Mouse (Mus musculus): Measurements from ENCODE around the gene Adam22. TPM values are rescaled to one million over a fixed set of nuclear protein-coding genes. Genes with fewer than 3 reads are reported as not detected.

Adam22 gene
- polyA plus RNA-seq (2012; rRNA removed): 69.4 and 75.8 TPM in 2 replicates

DNA sequence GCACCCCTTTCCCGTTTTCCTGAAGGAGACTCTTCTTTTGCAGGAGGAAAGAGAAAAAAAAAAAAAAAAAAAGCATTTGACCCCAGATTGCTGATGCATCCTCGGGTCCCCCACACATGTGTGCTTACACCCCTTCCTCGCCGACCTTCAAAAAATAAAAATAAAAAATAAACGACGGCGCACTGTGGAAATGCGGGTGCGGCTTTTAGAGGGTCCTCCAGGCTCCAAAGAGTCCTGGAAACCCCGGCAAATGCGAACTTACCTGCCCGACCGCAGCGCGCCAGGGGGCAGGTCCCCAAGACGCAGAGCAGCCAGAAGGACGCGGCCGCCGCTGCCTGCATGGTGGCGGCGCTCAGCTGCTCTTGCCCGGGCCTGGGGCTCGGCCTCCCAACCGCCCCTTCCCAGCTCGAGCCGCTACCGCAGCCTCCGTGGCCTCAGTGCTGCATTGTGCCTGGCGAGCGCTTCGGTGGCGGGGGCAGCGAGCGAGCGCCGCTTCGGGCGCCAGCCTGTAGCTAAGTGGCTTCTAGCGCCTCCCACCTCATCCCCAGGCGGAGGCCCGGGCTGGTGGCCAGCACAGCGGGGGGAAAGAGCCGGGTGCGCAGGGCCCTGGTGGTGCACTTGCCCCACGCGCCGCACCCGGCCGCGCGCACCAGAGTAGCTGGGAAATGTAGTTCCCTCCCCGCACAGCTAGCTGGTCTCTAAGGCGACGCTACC lies at the start of gene Adam22:
Gene Adam22, minus strand, starts transcription at position 547 of the 714 bp plus-strand sequence.
- peak; percentile 89 to 95 for DNase-seq (ENCODE audit: extremely low spot score in 1 of 2, low spot score in 1 of 2)

DNA sequence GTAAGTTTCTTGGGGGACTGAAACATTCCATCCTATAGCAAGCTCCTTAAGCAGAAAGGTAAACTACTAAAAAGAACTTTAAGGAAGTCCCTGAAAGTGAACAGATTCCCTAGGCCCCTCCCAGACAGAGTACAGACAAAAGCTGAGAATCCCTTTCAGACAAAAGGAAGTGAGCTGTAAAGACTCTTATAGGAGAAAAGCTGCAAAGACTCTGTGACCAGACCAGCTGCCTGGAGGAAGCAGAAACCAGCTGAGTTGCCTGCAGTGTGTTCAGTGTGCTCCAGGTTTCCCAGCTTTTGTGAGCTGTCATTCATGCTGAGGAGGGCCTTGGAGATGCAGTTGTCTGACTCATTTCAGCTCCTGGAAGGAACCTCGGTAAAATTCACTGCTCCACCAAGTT lies 49.5 kb upstream of the Adam22 start:
- DNase-seq (ENCODE audit: extremely low spot score in 1 of 2, low spot score in 1 of 2): no peak

DNA sequence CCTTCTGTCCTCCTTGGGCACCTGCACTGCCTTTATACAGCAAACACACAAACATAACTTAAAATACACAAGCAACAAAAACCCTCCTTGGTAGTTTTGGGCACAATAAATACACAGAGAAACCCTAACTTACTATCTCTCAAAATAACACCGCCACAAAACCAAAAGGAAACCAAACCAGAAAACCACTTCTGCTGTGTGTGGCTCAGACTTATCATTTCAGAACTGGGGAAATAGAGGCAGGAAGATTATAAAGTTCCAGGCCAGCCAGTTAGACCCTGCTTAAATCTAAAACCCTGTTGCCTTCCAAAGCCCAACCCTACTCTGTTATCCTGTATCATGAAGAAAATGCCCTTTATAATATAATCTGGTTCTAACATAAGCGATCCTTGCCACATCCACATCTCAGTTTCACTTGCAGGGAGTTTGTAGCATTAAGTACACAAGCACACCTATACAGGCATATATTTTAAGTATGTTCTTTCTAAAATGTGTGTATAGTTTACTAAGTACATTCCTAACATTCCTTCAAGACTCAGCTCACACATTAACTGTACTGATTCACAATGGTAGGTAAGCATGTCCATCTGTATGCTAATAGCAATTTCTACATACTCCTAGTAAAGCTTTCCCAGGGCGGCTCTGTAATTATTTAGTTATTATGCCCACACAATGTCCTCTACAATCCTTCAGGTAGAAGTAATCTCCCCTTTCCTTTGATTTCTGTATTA lies 48.9 kb upstream of the Adam22 start:
- no peak for DNase-seq (ENCODE audit: extremely low spot score in 1 of 2, low spot score in 1 of 2)

DNA sequence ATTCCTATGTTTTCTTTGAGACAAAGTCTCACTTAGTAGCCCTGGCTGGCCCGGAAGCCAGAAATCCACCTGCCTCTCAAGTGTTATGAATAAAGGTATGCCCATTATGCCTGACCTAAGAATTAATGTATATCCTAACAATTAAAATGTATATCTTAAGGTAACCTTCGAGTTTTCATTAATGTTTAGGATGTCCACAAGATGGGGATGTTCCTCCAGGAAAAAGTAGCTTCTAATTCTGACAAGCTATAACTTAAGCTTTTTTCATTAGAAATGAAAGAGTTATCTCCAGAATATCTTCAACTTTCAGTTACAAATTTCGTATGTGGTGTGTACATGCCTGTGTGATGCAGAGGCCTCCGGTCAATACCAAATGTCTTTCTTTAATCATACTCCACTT lies 40.8 kb upstream of the Adam22 start:
- DNase-seq (ENCODE audit: extremely low spot score in 1 of 2, low spot score in 1 of 2): peak in 1 of 2 experiments; percentile 13

GRCm38 (mm10) chr5:8397587-8398249 lies 29.8 kb upstream of the Adam22 start:
- peak in 1 of 2 experiments; percentile 23 for DNase-seq (ENCODE audit: extremely low spot score in 1 of 2, low spot score in 1 of 2)

DNA sequence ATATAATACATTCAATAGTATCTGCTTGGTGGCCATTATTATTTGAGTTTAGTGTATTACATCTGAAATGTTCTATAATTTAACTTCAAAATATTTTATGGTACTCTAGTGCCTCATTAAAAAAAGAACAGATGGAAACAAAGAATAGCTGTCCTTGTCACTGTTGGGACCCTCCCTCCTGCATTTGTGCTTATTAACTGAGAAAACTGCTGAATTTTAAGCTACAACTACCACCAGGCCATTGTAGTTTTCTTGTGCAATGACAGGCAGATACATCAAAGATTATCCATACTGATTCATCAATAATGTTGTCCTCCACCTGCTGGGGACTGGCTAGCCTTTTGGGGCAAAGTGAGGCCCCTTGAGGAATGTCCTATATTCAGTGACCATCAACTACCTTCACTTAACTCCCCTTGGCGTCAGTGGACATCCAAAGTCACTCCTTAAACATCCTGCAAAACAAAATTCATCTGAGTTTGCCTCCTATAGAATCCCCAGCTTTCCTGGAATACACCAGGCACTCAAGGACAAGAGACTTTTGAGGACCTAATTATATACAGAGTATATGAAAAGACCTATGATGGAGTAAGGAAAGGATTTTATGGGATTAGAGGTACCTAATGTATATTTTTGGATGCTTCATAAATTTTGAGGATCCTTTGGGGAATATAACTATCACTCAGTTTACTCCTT lies 26.1 kb upstream of the Adam22 start:
- DNase-seq (ENCODE audit: extremely low spot score in 1 of 2, low spot score in 1 of 2): no peak

DNA sequence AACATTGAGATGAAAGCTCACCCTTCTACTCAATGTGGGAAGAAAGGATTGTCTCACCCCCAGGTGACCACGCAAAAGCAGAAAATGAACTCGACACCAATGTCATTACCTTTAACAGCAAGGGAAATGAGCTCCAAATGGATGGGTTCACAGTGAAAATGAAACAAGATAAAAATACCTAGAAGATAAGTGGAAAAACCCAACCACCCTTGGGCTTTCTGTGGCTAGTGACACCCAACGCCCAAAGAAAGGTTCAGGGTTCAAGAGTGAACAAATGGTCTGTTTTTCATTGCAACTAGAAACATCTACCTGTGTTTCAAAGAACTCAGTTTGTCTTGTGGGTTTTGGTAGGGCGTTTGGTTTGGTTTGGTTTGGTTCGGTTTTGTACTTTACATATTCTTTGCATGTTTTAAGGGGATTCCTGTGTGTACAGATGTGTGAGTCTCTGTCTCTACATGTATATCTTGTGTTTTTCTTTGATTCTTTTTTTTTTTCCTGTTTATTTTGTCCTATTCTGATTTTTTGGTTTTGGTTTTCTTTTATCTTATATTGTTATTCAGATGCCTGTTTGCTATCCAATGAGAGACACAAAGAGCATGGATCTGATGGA lies 6.4 kb upstream of the Adam22 start:
- DNase-seq (ENCODE audit: extremely low spot score in 1 of 2, low spot score in 1 of 2): no peak

- DNase-seq (ENCODE audit: extremely low spot score in 1 of 2, low spot score in 1 of 2): no peak
Measured at GRCm38 (mm10) chr5:8373415-8373814, 5.5 kb upstream of the Adam22 start.

DNA sequence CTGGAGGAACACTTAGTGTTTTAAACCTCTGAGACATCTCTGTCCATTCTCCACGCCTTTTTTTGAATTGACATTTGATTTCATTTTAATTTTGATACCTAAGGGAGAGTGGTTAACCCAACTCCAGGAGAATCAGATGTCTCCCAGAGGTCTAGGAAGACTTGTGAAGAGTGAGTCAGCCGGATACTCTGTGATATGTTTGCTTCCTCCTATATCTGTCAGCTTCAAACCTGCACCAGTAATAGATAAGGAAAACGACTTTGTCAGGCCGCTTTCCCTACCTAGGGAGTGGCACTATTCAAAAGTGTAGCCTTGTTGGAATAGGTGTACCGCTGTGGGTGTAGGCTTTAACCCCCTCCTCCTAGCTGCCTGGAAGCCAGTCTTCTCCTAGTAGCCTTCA lies 821 bp upstream of the Adam22 start:
- DNase-seq (ENCODE audit: extremely low spot score in 1 of 2, low spot score in 1 of 2): no peak

DNA sequence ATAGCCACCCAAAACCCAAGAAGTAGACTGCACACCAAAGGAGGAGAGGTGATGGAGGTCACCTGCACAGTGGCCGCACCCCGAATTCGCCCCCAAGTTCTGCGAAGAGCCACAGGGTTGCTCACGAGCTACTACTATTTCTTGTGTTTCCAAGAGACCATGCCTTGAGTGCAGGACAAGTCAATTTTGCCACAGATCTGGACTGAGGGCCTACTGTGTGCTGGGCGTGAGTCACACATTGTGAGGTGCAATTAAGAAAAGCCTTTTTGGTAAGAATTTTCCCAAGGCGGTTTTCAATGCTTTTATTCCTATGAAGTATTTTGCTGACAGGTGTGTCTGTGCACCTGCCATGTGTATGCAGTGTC lies 350 bp upstream of the Adam22 start:
- DNase-seq (ENCODE audit: extremely low spot score in 1 of 2, low spot score in 1 of 2): no peak

GRCm38 (mm10) chr5:8366771-8367613 lies 968 bp downstream of the Adam22 start:
- peak in 1 of 2 experiments; percentile 63 for DNase-seq (ENCODE audit: extremely low spot score in 1 of 2, low spot score in 1 of 2)

GRCm38 (mm10) chr5:8362361-8362760 lies 5.6 kb downstream of the Adam22 start:
- DNase-seq (ENCODE audit: extremely low spot score in 1 of 2, low spot score in 1 of 2): peak in 1 of 2 experiments; percentile 58

DNA sequence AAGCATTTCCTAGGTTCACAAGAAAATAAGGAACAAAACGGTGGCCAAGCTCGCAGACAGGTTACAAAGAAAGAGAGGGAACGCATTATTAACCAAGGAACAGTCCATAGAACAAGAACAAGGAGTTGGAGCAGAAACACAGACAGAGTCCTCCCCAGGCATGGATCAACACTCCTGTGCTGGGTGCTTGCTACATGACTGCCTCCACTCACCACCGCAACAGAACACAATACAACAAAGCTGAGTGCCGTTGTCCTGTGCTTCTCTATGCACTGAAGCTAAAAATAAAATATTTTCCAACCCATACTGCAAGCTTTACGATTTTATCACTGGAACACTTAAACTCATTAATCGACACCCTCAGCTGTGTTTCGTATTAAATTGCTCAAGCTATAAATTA lies 10.3 kb downstream of the Adam22 start:
- no peak for DNase-seq (ENCODE audit: extremely low spot score in 1 of 2, low spot score in 1 of 2)

- no peak for DNase-seq (ENCODE audit: extremely low spot score in 1 of 2, low spot score in 1 of 2)
Measured at GRCm38 (mm10) chr5:8356885-8357651, 10.9 kb downstream of the Adam22 start.

- no peak for DNase-seq (ENCODE audit: extremely low spot score in 1 of 2, low spot score in 1 of 2)
Measured at GRCm38 (mm10) chr5:8356326-8356725, 11.6 kb downstream of the Adam22 start.

DNA sequence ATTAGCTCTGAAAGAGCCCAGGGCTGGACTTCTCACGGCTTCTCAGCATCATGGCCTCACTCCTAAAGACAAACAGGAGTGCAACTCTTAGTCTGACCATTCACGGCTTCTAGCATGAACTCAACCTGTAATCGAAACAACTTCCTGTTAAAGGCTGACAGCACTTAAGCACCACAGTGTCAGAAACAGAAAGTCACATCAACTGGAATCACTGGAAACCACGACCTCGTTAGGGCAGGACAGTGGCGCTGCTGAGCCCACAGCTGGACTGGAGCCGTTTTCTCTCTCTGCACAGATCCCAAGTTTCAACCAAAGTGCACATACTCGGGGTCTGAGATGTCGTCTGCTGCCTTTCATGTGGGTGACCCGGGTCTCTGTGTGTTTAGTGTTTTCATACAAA lies 18.4 kb downstream of the Adam22 start:
- DNase-seq (ENCODE audit: extremely low spot score in 1 of 2, low spot score in 1 of 2): no peak

DNA sequence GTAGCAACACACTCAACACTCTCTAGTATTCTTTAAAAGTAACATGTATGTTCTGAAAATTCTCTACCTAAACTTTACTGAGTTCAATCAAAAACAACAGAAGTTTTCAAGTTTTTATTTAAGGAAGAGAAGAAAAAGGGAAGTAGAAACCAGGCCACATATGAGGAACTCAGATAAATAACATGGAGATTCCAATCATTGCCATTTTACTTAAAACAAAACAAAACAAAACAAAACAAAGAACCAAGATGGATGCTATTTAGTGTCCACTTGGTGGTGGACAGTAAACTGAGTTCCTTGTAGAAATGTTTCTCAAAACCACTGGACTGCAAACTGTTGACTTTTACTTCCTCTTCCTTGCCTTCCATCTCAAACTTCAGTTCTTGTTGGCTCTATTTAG lies 21.6 kb downstream of the Adam22 start:
- DNase-seq (ENCODE audit: extremely low spot score in 1 of 2, low spot score in 1 of 2): no peak

- DNase-seq (ENCODE audit: extremely low spot score in 1 of 2, low spot score in 1 of 2): no peak
Measured at GRCm38 (mm10) chr5:8343296-8343695, 24.7 kb downstream of the Adam22 start.

DNA sequence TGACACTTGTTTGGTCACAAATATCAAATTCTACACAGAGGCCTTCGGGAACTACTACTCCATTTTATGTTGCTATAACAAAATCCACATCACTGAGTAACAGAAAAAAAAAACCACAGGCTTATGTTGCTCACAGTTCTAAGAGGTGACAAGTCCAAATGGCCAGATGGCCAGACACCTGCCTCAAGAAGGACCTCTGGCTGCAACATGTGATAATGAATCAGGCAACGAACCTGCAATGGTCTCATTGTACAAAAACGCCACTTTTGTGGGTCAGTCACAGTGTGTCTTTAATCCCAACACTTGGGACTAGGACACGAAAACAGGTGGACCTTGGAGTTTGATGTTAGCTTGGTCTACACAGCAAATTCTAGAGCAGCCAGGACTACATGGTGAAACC lies 26.3 kb downstream of the Adam22 start:
- DNase-seq (ENCODE audit: extremely low spot score in 1 of 2, low spot score in 1 of 2): no peak
